Mouse (Mus musculus) brown adipose tissue, adult 24 weeks (tissue): ENCODE measurements around the gene Krr1. TPM values are rescaled to one million over a fixed set of nuclear protein-coding genes. Genes with fewer than 3 reads are reported as not detected.
A peak's percentile ranks its signal among the peaks of the same experiment; 100 is the strongest.

Source experiments
- H3K27ac ChIP-seq: fragments of 200-500 bp; replicated peaks from 2 replicates; pipeline ENCODE4 v1.5.1; 2012; ENCODE audit warnings: low read depth, mild to moderate bottlenecking, low read length
- H3K4me1 ChIP-seq: fragments of 200-500 bp; 2 replicates; pipeline ENCODE4 v1.6.1; 2012; ENCODE audit warnings: low read length, mixed read lengths; ENCODE audit not compliant: control insufficient read depth, insufficient read depth, insufficient read length
- H3K4me3 ChIP-seq: fragments of 200-500 bp; 2 replicates; pipeline ENCODE4 v1.5.1; 2012; ENCODE audit warnings: low read depth, mild to moderate bottlenecking, low read length, moderate library complexity; ENCODE audit not compliant: insufficient read depth
- polyA plus RNA-seq: library from polyadenylated mRNA; stranded (reverse); fragments of >200 nt; gene quantifications from 2 replicates; pipeline ENCODE4 v1.2.4, GENCODE M21; 2012; ENCODE audit not compliant: missing spikeins, insufficient read depth, insufficient read length

The Krr1 gene
- polyA plus RNA-seq, 1 experiment = 17.2 TPM

DNA sequence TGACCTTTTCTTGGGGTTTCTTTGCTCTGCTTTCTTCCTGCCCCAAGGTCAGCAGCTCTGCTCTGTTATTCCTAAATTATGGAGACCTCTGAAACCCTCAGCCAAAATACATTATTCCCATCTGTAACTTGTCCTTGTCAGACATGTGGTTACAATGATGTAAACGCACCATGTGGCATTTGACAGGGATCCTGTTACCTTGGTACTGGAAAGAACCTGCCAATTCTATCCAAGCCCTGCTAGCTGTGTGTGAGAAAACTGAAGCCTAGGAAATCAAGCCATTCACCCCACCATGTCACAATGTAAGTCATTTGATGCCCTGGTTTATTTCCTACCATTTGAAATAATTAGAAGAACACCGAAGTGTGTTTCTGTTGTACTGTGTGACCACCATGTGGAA lies 16.6 kb upstream of the Krr1 start:
- Histone ChIP-seq H3K27ac (no peak overlapping the region), H3K4me1 (no peaks in the 10 kb centered on the region), H3K4me3 (no peak overlapping the region)

- no peak overlapping the region for H3K4me3 ChIP-seq
- no peak overlapping the region for H3K27ac ChIP-seq
- H3K4me1 ChIP-seq = no peaks in the 10 kb centered on the region
Measured at GRCm38 (mm10) chr10:111957271-111958045, 15.0 kb upstream of the Krr1 start.

DNA sequence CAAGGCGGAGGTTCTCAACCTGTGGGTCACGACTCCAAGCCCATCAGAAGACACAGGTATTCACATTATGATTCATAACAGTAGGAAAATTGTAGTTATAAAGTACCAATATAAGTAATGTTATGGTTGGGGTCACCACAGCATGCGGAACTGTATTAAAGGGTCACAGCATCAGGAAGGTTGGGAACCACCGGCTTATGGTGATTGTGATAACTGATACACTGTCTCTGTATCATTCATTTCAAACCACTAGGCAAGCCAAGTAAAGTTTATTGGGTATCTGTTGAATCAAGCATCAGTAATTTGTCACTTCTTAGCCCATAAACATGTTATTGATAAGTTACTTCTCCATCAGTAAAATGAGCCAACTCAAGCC lies 14.4 kb upstream of the Krr1 start:
- no peak overlapping the region for H3K4me3 ChIP-seq
- no peaks in the 10 kb centered on the region for H3K4me1 ChIP-seq
- no peak overlapping the region for H3K27ac ChIP-seq

DNA sequence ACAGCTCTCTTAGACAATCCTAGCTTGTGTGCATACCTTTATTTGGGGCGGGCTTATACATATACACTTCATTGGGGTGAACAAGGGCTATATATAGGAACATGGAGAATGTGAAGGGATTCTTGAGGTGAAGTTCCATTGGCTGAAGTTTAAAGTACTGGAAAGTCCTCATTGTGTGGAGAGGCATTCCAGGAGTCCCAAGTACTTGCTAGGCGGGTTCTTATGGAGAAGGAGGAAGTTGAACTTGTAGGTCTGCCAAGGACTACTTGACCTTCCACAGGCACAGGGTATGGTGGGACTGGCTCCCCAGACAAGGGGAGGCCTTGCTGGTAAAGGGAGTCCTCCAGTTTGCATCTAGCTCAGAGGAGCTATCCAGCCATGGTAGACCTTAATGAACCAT lies 13.1 kb upstream of the Krr1 start:
- H3K27ac ChIP-seq = no peak overlapping the region
- no peaks in the 10 kb centered on the region for H3K4me1 ChIP-seq
- no peak overlapping the region for H3K4me3 ChIP-seq

GRCm38 (mm10) chr10:111960459-111960858 lies 12.0 kb upstream of the Krr1 start:
- Histone ChIP-seq H3K27ac (no peak overlapping the region), H3K4me1 (no peaks in the 10 kb centered on the region), H3K4me3 (no peak overlapping the region)

GRCm38 (mm10) chr10:111966394-111966793 lies 6.1 kb upstream of the Krr1 start:
- H3K4me1 ChIP-seq = no peaks in the 10 kb centered on the region
- no peak overlapping the region for H3K4me3 ChIP-seq
- no peak overlapping the region for H3K27ac ChIP-seq

DNA sequence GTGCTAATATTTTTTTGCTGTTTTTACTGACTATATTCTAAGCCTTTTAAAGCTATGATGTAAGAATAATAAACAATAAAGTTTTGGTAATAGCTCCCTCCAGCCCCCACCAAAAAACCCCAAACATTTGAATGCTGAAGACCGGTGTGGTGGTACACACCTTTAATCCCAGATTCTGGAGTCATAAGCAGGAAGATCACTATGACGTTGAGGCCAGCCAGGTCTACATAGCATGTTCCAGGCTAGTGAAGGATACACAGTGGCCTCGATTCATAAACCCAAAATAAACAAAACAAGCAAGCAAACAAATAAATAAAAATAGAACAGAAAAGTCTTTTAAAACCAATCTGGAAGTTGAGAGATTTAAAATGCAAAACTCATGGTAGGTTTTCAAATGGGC lies 535 bp upstream of the Krr1 start:
- peaks cover 4% of the 10 kb centered on the region; the same call in 1 of the 2 replicates for H3K4me1 ChIP-seq
- H3K4me3 ChIP-seq = no peak overlapping the region
- H3K27ac ChIP-seq = no peak overlapping the region

- H3K4me1 ChIP-seq = peaks cover 4% of the 10 kb centered on the region; the same call in 1 of the 2 replicates
- H3K27ac ChIP-seq = no peak overlapping the region
- no peak overlapping the region for H3K4me3 ChIP-seq
Measured at GRCm38 (mm10) chr10:111977584-111977983, 5.1 kb downstream of the Krr1 start.

DNA sequence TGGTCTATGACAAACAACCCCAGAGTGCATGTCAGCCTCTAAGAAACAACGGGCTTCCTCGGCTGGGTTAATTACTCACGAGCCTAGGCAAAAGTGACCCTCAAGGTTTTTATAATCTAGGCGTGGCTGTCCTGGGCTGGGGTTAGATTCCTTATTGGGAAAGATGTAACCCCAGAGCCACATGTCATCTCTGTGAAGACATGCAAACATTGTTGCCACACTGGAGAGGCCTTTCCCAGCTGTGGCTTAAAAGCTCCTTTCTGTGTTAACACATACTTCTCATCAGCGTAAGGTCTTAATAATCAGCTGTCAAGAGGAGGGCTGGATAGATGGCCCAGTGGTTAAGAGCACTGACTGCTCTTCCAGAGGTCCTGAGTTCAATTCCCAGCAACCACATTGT lies 10.6 kb downstream of the Krr1 start:
- no peak overlapping the region for H3K27ac ChIP-seq
- no peaks in the 10 kb centered on the region for H3K4me1 ChIP-seq
- H3K4me3 ChIP-seq = no peak overlapping the region

DNA sequence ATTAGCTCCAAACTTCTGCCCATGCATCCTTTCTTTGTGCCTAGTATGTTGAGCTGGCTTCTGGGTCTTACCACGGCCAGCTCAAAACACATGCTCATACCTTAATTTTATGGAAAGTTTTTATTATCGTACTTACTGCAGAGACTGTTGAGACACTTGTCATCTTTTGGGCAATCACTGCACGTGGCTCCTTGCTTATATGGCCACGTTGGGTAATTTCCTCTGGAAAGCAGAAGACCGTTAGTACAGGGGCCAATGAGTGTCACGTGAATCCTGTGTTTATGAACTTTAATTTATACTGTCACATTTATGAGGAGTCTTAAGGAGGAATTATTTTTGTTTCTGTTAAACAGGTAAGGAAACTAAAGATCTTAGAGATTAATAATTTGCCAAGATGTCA lies 14.0 kb downstream of the Krr1 start:
- Histone ChIP-seq H3K27ac (no peak overlapping the region), H3K4me1 (no peaks in the 10 kb centered on the region), H3K4me3 (no peak overlapping the region)

DNA sequence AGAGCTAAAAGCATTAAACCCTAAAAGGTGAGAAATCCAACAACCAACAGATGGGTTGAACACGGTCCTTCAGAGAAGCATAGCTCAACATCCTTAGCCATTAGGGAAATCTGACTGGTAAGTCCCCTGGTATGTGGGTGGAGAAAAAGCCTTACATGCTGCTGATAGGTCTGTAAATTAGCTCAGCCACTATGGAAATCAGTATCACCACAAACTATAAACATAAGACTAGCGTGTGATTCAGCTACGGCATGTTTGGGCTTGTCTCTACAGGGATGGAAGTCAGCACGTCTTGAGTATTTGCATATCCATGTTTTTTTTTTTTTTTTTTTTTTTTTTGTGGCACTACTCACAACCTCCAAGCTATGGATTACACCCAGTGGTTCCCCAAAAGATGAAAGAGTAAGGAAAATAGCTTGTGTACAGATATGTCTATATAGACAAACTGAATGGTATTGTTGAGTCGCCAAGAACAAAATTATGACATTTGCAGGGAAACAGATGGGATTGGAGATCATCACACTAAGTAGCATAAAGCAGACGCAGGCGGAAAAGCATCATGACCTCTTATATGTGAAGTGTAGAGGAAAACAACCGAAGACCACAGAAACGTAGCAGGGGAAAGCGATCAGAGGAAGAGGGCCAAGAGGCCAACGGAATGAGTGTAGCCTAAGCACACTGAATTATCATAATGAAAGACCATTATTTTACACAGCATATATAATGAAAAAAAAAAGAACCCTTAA lies 23.5 kb downstream of the Krr1 start:
- no peaks in the 10 kb centered on the region for H3K4me1 ChIP-seq
- 0 out of 2 replicates have a peak overlapping the region, but pooled peaks have one; percentile 12 for H3K4me3 ChIP-seq
- H3K27ac ChIP-seq = peak overlapping the region; percentile 50

DNA sequence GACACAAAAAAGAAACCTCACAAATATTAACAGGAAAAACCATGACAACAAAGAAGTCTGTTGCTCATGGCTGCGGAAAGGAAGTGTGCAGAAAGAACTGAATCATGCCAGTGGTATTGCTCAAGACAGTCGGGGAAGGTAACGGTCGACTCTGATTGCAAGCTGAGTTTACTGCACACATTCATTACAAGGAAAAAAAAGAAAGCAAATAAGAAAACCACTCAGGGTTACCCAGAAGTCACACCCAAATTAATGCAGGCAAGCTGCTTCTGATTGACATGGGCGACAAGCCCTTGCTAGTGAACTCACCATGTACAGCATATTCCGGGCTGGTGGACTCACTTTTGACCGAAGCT lies 24.1 kb downstream of the Krr1 start:
- H3K4me1 ChIP-seq = no peaks in the 10 kb centered on the region
- 0 out of 2 replicates have a peak overlapping the region, but pooled peaks have one; percentile 16 for H3K27ac ChIP-seq
- peak overlapping the region; percentile 38 for H3K4me3 ChIP-seq

- H3K27ac ChIP-seq = 0 out of 2 replicates have a peak overlapping the region, but pooled peaks have one; percentile 16
- peak overlapping the region; percentile 38 for H3K4me3 ChIP-seq
- no peaks in the 10 kb centered on the region for H3K4me1 ChIP-seq
Measured at GRCm38 (mm10) chr10:111996911-111997347, 24.5 kb downstream of the Krr1 start.

DNA sequence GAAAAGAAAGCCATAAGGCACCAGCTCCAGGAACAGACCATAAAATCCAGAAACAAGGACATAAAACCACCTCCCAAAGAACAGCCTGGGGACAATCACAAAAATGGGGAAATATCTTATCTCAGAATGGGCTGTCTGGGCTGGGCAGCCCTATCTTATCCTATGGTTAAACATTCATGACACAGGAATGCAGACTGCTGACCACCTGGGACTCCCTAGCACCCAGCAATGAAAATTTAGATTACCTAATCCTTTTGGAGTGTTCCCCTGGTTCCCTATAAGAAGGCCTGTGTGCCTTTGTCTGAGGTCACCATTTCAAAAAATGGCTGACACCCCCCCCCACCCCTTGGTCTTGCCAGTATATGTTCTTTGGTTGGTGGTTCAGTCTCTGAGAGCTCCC lies 25.2 kb downstream of the Krr1 start:
- Histone ChIP-seq H3K4me1 (no peaks in the 10 kb centered on the region), H3K27ac (no peak overlapping the region), H3K4me3 (no peak overlapping the region)

GRCm38 (mm10) chr10:111999765-112000164 lies 27.3 kb downstream of the Krr1 start:
- H3K4me3 ChIP-seq = no peak overlapping the region
- H3K4me1 ChIP-seq = no peaks in the 10 kb centered on the region
- H3K27ac ChIP-seq = no peak overlapping the region

- H3K4me1 ChIP-seq = no peaks in the 10 kb centered on the region
- no peak overlapping the region for H3K27ac ChIP-seq
- no peak overlapping the region for H3K4me3 ChIP-seq
Measured at GRCm38 (mm10) chr10:112000568-112000967, 28.1 kb downstream of the Krr1 start.
